Mouse (Mus musculus) spleen, adult 18-20 months (tissue): ENCODE results near the gene Prss2.
"Not testable (repeated sequence)": the region's sequence is repeated elsewhere in the genome, so short reads cannot be mapped to it uniquely, and the experiment has no call there.

ENCODE experiments used
- DNase-seq, 2 experiments: peaks; one replicate each; pipeline ENCODE4 v3.0.0; 2022; ENCODE audit warnings: mixed read lengths in 2 of 2

Prss2 gene

GRCm38 (mm10) chr6:41556389-41556788, 34.8 kb downstream of the Prss2 start:
- no peak for DNase-seq

- no peak for DNase-seq
These were observed 35.9 kb downstream of the Prss2 start for GRCm38 (mm10) chr6:41557468-41557867.

GRCm38 (mm10) chr6:41558271-41558670, 36.7 kb downstream of the Prss2 start:
- no peak for DNase-seq

- no peak for DNase-seq
These were observed 37.7 kb downstream of the Prss2 start for GRCm38 (mm10) chr6:41559331-41559730.

- no peak for DNase-seq
These were observed 38.7 kb downstream of the Prss2 start for GRCm38 (mm10) chr6:41560273-41560672.

- DNase-seq = no peak
These were observed 41.0 kb downstream of the Prss2 start for GRCm38 (mm10) chr6:41562598-41562997.

GRCm38 (mm10) chr6:41563104-41563951, 41.7 kb downstream of the Prss2 start:
- DNase-seq = not testable (repeated sequence)

GRCm38 (mm10) chr6:41565261-41565660, 43.7 kb downstream of the Prss2 start:
- no peak for DNase-seq

GRCm38 (mm10) chr6:41566965-41567364, 45.4 kb downstream of the Prss2 start:
- DNase-seq = no peak

- DNase-seq = no peak
These were observed 47.5 kb downstream of the Prss2 start for GRCm38 (mm10) chr6:41569078-41569477.
